Mouse (Mus musculus) lung, embryonic 14.5 days (tissue): Measurements from ENCODE around the gene Capn5. TPM values are rescaled to one million over a fixed set of nuclear protein-coding genes. Genes with fewer than 3 reads are reported as not detected.

Source experiments
- ATAC-seq: fragments of 200-750 bp; cut with Nextera tagmentation; 2 replicates; pipeline ENCODE4 v1.8.0; 2017; ENCODE audit warnings: mild to moderate bottlenecking, moderate TSS enrichment, moderate library complexity; ENCODE audit not compliant: insufficient read depth
- DNase-seq: peaks from one replicate; pipeline ENCODE4 v3.0.0-alpha.2; 2015
- H3K27ac ChIP-seq: fragments of 300-500 bp; sonication (generic); 2 replicates; pipeline ENCODE4 v1.5.1; 2014; ENCODE audit warnings: low read depth, mild to moderate bottlenecking, moderate library complexity
- H3K27me3 ChIP-seq: fragments of 300-500 bp; sonication (generic); 2 replicates; pipeline ENCODE4 v1.6.1; 2014; ENCODE audit warnings: low read length, control low read depth; ENCODE audit not compliant: insufficient read depth
- H3K36me3 ChIP-seq: fragments of 300-500 bp; sonication (generic); 2 replicates; pipeline ENCODE4 v1.6.1; 2014; ENCODE audit warnings: control low read depth; ENCODE audit not compliant: insufficient read depth
- H3K4me1 ChIP-seq: fragments of 300-500 bp; sonication (generic); 2 replicates; pipeline ENCODE4 v1.6.1; 2014; ENCODE audit warnings: antibody characterized with exemption, control low read depth; ENCODE audit not compliant: insufficient read depth
- H3K4me2 ChIP-seq: fragments of 300-500 bp; sonication (generic); 2 replicates; pipeline ENCODE4 v1.6.1; 2014; ENCODE audit warnings: mild to moderate bottlenecking
- H3K4me3 ChIP-seq: fragments of 300-500 bp; sonication (generic); 2 replicates; pipeline ENCODE4 v1.5.1; 2014; ENCODE audit warnings: low read depth, low read length
- H3K9ac ChIP-seq: fragments of 300-500 bp; sonication (generic); 2 replicates; pipeline ENCODE4 v1.6.1; 2014
- H3K9me3 ChIP-seq: fragments of 300-500 bp; sonication (generic); 2 replicates; pipeline ENCODE4 v1.6.1; 2016; ENCODE audit warnings: low read depth, low read length, control low read depth
- CTCF ChIP-seq: IDR thresholded peaks from 2 replicates; pipeline ENCODE4 v1.5.1; 2016; ENCODE audit warnings: antibody characterized with exemption, low read depth
- WGBS: fragments of 180-500 bp; shearing (Covaris S2); extraction: QIAGEN DNeasy Blood & Tissue Kit; methylation state at CpG from one replicate; pipeline ENCODE4 v1.1.7; 2014; 5-methylcytosine and 5-hydroxymethylcytosine counted together
- polyA plus RNA-seq: library from polyadenylated mRNA; unstranded; fragments of >200 nt; fragmentation: Nextera tagmentation; extraction: Ambion mirVana; gene quantifications from 2 replicates; pipeline ENCODE4 v1.2.1, GENCODE M21; 2014

Capn5 gene
- polyA plus RNA-seq, 1 experiment from 2014 or later = 4.5 TPM

DNA sequence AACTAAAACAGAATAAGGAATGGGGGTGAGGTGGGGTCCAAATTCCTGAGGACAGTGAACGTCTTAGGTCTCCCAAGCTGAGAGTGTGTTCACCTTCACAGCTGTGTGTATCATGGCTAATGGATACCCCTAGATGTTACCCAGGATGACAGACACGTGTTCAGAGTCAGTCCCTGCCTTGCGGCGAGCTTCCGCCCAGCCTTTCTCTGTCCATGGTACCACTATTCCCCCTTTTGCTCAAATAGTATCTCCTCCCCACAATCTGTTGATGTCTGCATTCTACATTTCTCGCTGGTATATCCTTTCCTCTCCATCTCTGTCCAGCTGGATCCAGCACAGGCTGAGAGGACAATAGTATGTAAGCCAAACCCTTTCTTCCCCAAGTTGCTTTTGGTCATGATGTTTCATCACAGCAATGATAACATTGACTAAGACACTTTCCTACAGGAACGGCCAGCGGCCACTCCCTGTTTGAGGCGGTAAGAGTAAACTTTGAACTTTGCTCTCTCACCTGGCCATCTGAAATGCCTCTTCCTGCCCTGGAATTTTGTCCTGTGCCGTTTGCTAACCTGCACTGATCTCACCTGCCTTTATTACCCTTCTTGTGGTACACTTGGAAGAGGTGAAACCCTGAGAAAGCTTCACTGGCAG lies 17.2 kb upstream of the Capn5 start:
- Histone ChIP-seq H3K27me3 (peaks cover 43% of the 10 kb centered on the region), H3K27ac (no peak overlapping the region), H3K4me1 (0 out of 2 replicates have a peak, but pooled peaks cover 7% of the 10 kb centered on the region), H3K4me2 (no peak overlapping the region), H3K9ac (no peak overlapping the region), H3K36me3 (no peaks in the 10 kb centered on the region), H3K4me3 (no peak overlapping the region), H3K9me3 (no peaks in the 10 kb centered on the region)
- TF ChIP-seq CTCF = no peak
- WGBS = 33% methylated on average over 10 of the region's 10 CpGs
- ATAC-seq (no peak), DNase-seq (peak; percentile 73)

GRCm38 (mm10) chr7:98194026-98194792 lies 16.1 kb upstream of the Capn5 start:
- no peak for TF ChIP-seq CTCF
- Histone ChIP-seq H3K4me2 (peak overlapping the region; percentile 64), H3K27ac (no peak overlapping the region), H3K36me3 (no peaks in the 10 kb centered on the region), H3K9ac (no peak overlapping the region), H3K9me3 (no peaks in the 10 kb centered on the region), H3K4me1 (0 out of 2 replicates have a peak, but pooled peaks cover 7% of the 10 kb centered on the region), H3K4me3 (peak overlapping the region; percentile 34), H3K27me3 (peaks cover 43% of the 10 kb centered on the region)
- DNase-seq = peak; percentile 50
- ATAC-seq = peak; percentile 62
- WGBS = 1% methylated on average over 61 of the region's 61 CpGs

DNA sequence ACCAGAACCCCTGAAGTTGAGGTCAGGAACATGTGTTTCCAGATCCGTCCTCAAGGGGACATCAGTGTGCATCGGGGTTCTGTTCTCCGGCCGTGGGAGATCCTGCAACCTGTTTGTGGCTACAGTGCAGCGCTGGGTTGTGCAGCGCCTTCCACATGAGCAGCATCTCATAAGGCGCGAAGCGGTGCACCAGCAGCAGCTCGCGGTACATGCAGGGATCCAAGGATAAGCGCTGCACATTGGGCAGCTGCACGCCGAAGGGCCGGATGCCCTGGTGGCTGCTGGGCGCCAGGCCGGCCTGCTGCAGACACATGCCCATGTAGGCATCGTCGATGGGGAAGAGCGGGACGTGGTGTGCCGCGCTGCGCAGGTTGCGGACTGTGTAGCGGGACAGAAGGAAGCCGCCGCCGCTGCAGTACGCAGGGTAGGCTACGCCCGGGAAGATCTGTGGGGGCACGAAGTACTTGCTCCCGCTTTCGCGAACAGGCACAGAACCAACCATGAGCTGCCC lies 15.5 kb upstream of the Capn5 start:
- TF ChIP-seq CTCF = peak; percentile 46
- Histone ChIP-seq H3K27me3 (peaks cover 43% of the 10 kb centered on the region), H3K27ac (no peak overlapping the region), H3K4me3 (peak overlapping the region; percentile 34), H3K4me2 (peak overlapping the region; percentile 64), H3K4me1 (0 out of 2 replicates have a peak, but pooled peaks cover 7% of the 10 kb centered on the region), H3K9me3 (no peaks in the 10 kb centered on the region), H3K36me3 (no peaks in the 10 kb centered on the region), H3K9ac (no peak overlapping the region)
- peak; percentile 38 for DNase-seq
- 5% methylated on average over 36 of the region's 36 CpGs for WGBS
- peak; percentile 29; the same call in 1 of the 2 replicates for ATAC-seq

GRCm38 (mm10) chr7:98191571-98192250 lies 13.6 kb upstream of the Capn5 start:
- no peak overlapping the region for H3K4me3 ChIP-seq
- H3K27ac ChIP-seq = no peak overlapping the region
- no peaks in the 10 kb centered on the region for H3K9me3 ChIP-seq
- 56% methylated on average over 17 of the region's 17 CpGs for WGBS
- H3K36me3 ChIP-seq = no peaks in the 10 kb centered on the region
- peaks cover 43% of the 10 kb centered on the region for H3K27me3 ChIP-seq
- no peak overlapping the region for H3K4me2 ChIP-seq
- H3K4me1 ChIP-seq = 0 out of 2 replicates have a peak, but pooled peaks cover 7% of the 10 kb centered on the region
- no peak for ATAC-seq
- peak; percentile 51 for DNase-seq
- TF ChIP-seq CTCF = peak; percentile 78
- H3K9ac ChIP-seq = no peak overlapping the region

GRCm38 (mm10) chr7:98190578-98190977 lies 12.5 kb upstream of the Capn5 start:
- H3K9ac ChIP-seq = no peak overlapping the region
- no peak overlapping the region for H3K27ac ChIP-seq
- peak; percentile 28; the same call in 1 of the 2 replicates for TF ChIP-seq CTCF
- no peak overlapping the region for H3K4me3 ChIP-seq
- WGBS = 90% methylated on average over 1 of the region's 1 CpGs
- no peaks in the 10 kb centered on the region for H3K9me3 ChIP-seq
- no peaks in the 10 kb centered on the region for H3K36me3 ChIP-seq
- ATAC-seq = no peak
- 0 out of 2 replicates have a peak, but pooled peaks cover 7% of the 10 kb centered on the region for H3K4me1 ChIP-seq
- no peak overlapping the region for H3K4me2 ChIP-seq
- DNase-seq = peak; percentile 33
- H3K27me3 ChIP-seq = peaks cover 36% of the 10 kb centered on the region

- Histone ChIP-seq H3K27me3 (peaks cover 27% of the 10 kb centered on the region), H3K4me2 (no peak overlapping the region), H3K36me3 (no peaks in the 10 kb centered on the region), H3K27ac (no peak overlapping the region), H3K4me1 (0 out of 2 replicates have a peak, but pooled peaks cover 7% of the 10 kb centered on the region), H3K4me3 (no peak overlapping the region), H3K9ac (no peak overlapping the region), H3K9me3 (no peaks in the 10 kb centered on the region)
- 19% methylated on average over 3 of the region's 3 CpGs for WGBS
- no peak for TF ChIP-seq CTCF
- DNase-seq (no peak), ATAC-seq (no peak)
Measured at GRCm38 (mm10) chr7:98189745-98190144, 11.7 kb upstream of the Capn5 start.
